Mouse (Mus musculus) cerebellum, adult 9-10 months (tissue): ENCODE results near the gene Myo1f.
A peak's percentile ranks its signal among the peaks of the same experiment; 100 is the strongest.
"Not testable (repeated sequence)": the region's sequence is repeated elsewhere in the genome, so short reads cannot be mapped to it uniquely, and the experiment has no call there.

Source experiments
- DNase-seq: peaks from one replicate; pipeline ENCODE4 v3.0.0; 2022

Myo1f gene

GRCm38 (mm10) chr17:33586011-33586410 is 30.5 kb downstream of the Myo1f start:
- DNase-seq: no peak

- no peak for DNase-seq
These were observed 41.8 kb downstream of the Myo1f start for GRCm38 (mm10) chr17:33597271-33597670.

- DNase-seq: no peak
These were observed 43.0 kb downstream of the Myo1f start for GRCm38 (mm10) chr17:33598506-33598905.

GRCm38 (mm10) chr17:33599836-33600475 is 44.4 kb downstream of the Myo1f start:
- no peak for DNase-seq

- no peak for DNase-seq
These were observed 45.3 kb downstream of the Myo1f start for GRCm38 (mm10) chr17:33600831-33601230.

- DNase-seq: no peak
These were observed 46.4 kb downstream of the Myo1f start for GRCm38 (mm10) chr17:33601947-33602346.

GRCm38 (mm10) chr17:33607273-33607672 is 51.8 kb downstream of the Myo1f start:
- no peak for DNase-seq

- DNase-seq: no peak
These were observed 55.0 kb downstream of the Myo1f start for GRCm38 (mm10) chr17:33610548-33610947.

- not testable (repeated sequence) for DNase-seq
These were observed 58.2 kb downstream of the Myo1f start for GRCm38 (mm10) chr17:33613726-33614125.

- no peak for DNase-seq
These were observed 71.8 kb downstream of the Myo1f start for GRCm38 (mm10) chr17:33627281-33627680.

- peak; percentile 93 for DNase-seq
These were observed 73.3 kb downstream of the Myo1f start, which contains the start of gene Zfp414 for GRCm38 (mm10) chr17:33628621-33629486. Gene Zfp414, plus strand, starts transcription at chr17:33629090.

GRCm38 (mm10) chr17:33629487-33630125 is 74.1 kb downstream of the Myo1f start:
- peak; percentile 50 for DNase-seq

- DNase-seq: peak; percentile 58
These were observed 74.8 kb downstream of the Myo1f start for GRCm38 (mm10) chr17:33630171-33630895.

- no peak for DNase-seq
These were observed 75.7 kb downstream of the Myo1f start for GRCm38 (mm10) chr17:33631236-33631635.

GRCm38 (mm10) chr17:33631796-33632195 is 76.3 kb downstream of the Myo1f start:
- peak; percentile 91 for DNase-seq

- no peak for DNase-seq
These were observed 81.5 kb downstream of the Myo1f start for GRCm38 (mm10) chr17:33637038-33637437.

- no peak for DNase-seq
These were observed 82.2 kb downstream of the Myo1f start, which contains the start of gene Pram1 for GRCm38 (mm10) chr17:33637516-33638276. Gene Pram1, plus strand, starts transcription at chr17:33638056.

- DNase-seq: no peak
These were observed 84.2 kb downstream of the Myo1f start for GRCm38 (mm10) chr17:33639743-33640142.

- no peak for DNase-seq
These were observed 88.6 kb downstream of the Myo1f start for GRCm38 (mm10) chr17:33644068-33644467.

GRCm38 (mm10) chr17:33645073-33645472 is 89.6 kb downstream of the Myo1f start:
- DNase-seq: no peak

- no peak for DNase-seq
These were observed 94.4 kb downstream of the Myo1f start for GRCm38 (mm10) chr17:33649781-33650475.
